Mouse (Mus musculus) myocyte (in vitro differentiated cells): Measurements from ENCODE around the gene Adat3.
A peak's percentile ranks its signal among the peaks of the same experiment; 100 is the strongest.

Experiments
- MYOD1 ChIP-seq, 3 experiments: IDR thresholded peaks; one replicate each; pipeline ENCODE4 v1.6.1; 2011; ENCODE audit warnings: control low read depth in 2 of 3, low read depth in 2 of 3, mild to moderate bottlenecking in 2 of 3, moderate library complexity in 1 of 3; ENCODE audit not compliant: insufficient read length in 2 of 3, control insufficient read depth in 1 of 3
- POLR2A ChIP-seq: IDR thresholded peaks from one replicate; pipeline ENCODE4 v1.6.1; 2011; ENCODE audit warnings: low read depth, mild to moderate bottlenecking, control low read depth, moderate library complexity; ENCODE audit not compliant: insufficient read length
- SRF ChIP-seq: IDR thresholded peaks from one replicate; pipeline ENCODE4 v1.6.1; 2011; ENCODE audit warnings: low read depth; ENCODE audit not compliant: control insufficient read depth, insufficient read length
- TCF12 ChIP-seq: IDR thresholded peaks from one replicate; pipeline ENCODE4 v1.6.1; 2011; ENCODE audit warnings: mild to moderate bottlenecking, control low read depth; ENCODE audit not compliant: poor library complexity, insufficient read depth, severe bottlenecking

- no peak for TF ChIP-seq POLR2A
- no peak for TF ChIP-seq TCF12
- no peak for TF ChIP-seq SRF
- TF ChIP-seq MYOD1 (IDR thresholded peaks at IDR 0.05; ENCODE audit: control insufficient read depth in 1 of 3, insufficient read length in 2 of 3, low read depth in 2 of 3), result peak in 2 of 3 experiments; percentile 67 to 90
Observed at GRCm38 (mm10) chr10:80625764-80626163, 23.1 kb downstream of the Adat3 start.
